Mouse (Mus musculus) gonadal fat pad, adult 2 months (tissue): Measurements from ENCODE around the gene Yes1. TPM values are rescaled to one million over a fixed set of nuclear protein-coding genes. Genes with fewer than 3 reads are reported as not detected.
"Not testable (repeated sequence)": the region's sequence is repeated elsewhere in the genome, so short reads cannot be mapped to it uniquely, and the experiment has no call there.

Source experiments
- DNase-seq: peaks from one replicate; pipeline ENCODE4 v3.0.0-alpha.2; 2012; ENCODE audit warnings: low read depth
- polyA plus RNA-seq: library from polyadenylated mRNA; depleted of rRNA; stranded (reverse); fragments of >200 nt; gene quantifications from 2 replicates; pipeline ENCODE4 v1.2.3, GENCODE M21; 2012; rRNA removed

The Yes1 gene
- polyA plus RNA-seq, 1 experiment: 2.3 TPM

GRCm38 (mm10) chr5:32706226-32706780 is 95.3 kb downstream of the Yes1 start:
- no peak for DNase-seq

DNA sequence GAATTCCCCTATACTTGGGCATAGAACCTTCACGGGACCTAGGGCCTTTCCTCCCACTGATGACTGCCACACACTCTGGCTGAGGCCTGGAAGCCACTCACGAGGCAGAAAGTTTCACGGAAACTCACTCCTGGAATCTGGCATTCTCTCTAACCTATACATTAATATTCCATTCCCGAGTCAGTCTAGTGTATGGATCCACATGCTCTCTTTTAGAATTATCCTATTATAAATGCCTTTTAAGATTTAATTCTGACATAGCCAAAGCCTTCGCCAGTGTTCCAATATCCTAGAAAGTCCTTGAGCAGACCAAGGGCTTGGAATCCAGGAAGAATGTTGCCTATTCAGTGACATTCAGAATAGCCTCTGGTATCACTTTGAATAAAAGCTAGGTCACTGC is 100.5 kb downstream of the Yes1 start:
- DNase-seq: no peak

DNA sequence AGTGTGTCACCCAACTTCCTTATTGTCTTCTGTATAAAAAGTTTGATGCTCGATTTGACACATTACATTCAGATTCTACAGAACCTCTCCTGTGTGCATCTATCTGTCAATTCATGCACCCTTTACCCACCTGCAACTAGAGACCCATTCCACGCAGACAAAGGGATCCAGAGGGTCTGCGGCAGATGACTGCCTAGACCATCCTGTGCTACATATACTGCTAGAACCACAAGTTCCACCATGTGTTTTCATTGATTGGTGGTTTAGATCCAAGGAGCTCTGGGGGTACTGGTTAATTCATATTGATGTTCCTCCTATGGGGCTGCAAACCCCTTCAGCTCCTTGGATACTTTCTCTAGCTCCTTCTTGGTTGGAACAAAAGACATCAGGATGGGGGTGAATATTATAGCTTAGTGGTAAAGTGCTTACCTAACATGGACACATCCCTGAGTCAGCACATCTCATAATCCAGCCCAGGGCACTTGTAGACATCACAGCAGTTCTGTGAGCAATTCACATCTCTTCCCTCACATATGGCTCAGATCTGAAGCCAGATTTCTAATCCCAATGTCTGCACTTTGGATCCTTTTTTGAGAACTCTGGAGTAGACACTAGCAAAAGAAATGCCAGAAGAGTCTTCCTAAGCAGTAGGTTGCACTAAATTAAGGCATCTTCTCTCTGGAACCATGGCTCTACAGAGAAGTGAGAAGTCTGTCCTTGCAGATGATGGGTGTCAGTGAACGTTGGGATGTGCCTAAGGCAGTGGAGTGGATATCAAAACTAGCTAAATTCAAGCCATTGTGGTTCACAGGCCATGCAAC is 101.5 kb downstream of the Yes1 start:
- DNase-seq: no peak

- DNase-seq: no peak
Observed at GRCm38 (mm10) chr5:32713042-32713702, 102.2 kb downstream of the Yes1 start.

- DNase-seq: peak; percentile 98
Observed at GRCm38 (mm10) chr5:32713703-32714467, 102.9 kb downstream of the Yes1 start.

DNA sequence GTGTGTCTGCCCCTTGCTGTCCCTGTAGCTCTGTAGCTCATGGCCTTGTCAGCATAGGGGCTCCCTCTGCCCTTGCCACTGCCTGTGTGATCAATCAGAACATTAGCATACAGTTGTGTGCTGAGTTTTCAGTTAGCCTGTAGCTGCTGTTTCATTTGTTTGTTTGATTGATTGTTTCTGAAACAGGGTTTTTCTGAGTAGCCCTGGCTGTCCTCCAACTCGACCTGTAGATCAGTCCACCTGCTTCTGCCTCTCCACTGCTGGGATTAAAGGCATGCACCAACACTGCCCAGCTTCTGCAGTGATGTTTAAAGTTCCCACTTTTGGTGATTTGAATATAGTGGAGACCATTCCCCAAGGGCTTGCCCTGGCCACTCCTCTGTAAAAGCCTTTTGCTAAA is 106.8 kb downstream of the Yes1 start:
- DNase-seq: no peak

- no peak for DNase-seq
Observed at GRCm38 (mm10) chr5:32718916-32719315, 107.9 kb downstream of the Yes1 start.

DNA sequence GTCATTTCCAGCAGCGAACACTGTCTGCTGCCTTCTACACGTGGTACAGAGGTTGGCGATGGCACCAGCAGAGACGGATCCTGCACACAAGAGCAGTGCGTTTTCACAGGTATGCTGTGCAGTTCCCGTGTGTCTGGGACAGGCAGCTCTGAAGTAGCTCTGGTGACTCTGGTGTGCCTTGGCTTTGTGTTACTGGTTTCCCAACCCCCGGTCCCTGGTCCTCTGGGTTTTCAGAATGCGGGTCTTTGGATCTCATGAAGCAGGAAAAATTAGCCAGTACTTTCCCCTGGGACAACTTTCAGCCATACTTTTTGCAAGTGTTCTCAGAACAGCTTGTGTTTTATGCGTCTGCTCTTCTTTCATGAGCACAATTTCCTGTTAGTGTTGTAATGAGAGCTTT is 109.4 kb downstream of the Yes1 start:
- no peak for DNase-seq

DNA sequence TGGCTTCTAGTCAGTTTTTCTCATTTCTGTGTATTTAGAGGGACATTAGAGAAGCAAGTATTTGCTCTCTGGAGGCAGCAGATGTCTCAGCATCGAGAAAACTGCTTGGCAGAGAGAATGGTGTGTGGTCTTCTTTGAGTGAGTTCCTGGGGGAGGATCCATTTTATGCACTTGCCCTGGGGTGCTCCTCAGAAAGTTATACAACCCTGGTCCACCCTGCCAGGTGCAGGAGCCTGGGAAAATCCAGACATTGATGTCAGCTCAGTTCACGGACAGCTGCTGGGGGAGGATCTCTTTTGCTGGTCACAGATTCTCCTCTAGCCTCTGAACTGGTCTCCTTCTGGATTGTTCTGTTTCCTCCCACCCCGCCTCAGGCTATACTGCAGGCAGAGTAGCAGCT is 110.3 kb downstream of the Yes1 start:
- DNase-seq: no peak

GRCm38 (mm10) chr5:32722263-32722662 is 111.3 kb downstream of the Yes1 start:
- DNase-seq: no peak

DNA sequence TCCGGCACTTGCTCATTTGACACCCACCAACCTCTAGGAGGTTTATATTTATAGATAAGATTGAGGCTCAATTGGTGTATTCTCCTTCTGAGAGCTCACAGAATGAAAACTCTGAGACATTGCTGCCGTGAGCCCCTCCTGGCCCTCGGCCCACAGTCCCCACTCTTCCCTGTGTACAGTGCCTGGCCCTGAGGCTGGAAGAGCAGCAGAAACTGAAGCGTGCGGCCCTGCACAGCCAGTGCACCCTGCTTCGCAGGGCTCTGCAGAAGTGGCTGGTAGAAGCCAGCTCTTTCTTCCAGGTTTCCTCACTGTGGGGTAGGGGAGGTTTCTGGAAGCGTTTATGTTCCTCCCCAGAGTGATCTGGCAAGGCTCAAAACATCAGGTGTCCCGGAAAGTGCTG is 111.7 kb downstream of the Yes1 start:
- DNase-seq: not testable (repeated sequence)

DNA sequence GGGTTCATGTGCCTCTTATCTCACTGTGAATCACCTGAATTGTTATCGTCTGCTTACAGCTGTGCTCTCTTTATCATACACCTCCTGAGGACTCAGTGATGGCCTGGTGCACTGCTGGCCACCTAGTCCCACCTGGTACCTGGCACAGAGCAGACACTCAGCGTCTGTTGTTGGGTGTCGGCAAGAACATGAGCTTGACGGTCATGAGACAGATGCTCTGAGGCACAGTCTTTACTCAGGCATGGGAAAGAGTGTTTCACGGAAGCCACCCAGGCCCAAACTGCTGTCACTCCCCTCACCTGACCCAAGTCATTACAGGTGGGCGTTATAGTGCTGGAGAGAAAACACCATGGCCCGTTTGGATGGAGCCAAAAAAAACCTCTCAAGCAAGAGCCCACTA is 113.0 kb downstream of the Yes1 start:
- no peak for DNase-seq

- DNase-seq: not testable (repeated sequence)
Observed at GRCm38 (mm10) chr5:32725397-32725796, 114.4 kb downstream of the Yes1 start.

GRCm38 (mm10) chr5:32728300-32728699 is 117.3 kb downstream of the Yes1 start:
- DNase-seq: no peak

DNA sequence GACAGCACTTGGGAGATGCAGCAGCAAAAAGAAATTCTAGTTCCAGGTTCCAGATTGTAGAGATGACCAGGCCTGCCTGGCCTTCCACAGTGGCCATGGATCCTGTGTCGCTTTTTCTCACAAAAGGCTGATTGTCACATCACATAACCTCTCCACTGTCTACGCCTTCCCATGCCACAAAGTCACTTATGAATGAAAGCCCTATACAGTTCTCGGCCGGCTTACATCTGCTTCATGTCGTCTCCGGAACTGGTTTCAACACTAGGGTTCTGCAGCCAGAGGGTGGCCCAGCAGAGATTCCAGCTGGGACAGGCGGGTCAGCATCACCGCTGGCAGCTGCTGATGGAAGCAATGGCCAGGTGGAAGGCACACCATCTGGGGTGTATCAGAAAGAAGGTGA is 117.9 kb downstream of the Yes1 start:
- DNase-seq: no peak

- not testable (repeated sequence) for DNase-seq
Observed at GRCm38 (mm10) chr5:32733892-32734291, 122.9 kb downstream of the Yes1 start.

- no peak for DNase-seq
Observed at GRCm38 (mm10) chr5:32735779-32736178, 124.8 kb downstream of the Yes1 start.

Other genes with a start within 250 kb of the Yes1 start
- 33.8 and 46.0 TPM in 2 replicates for gene Ppp1cb, start 152.3 kb upstream of the Yes1 start, polyA plus RNA-seq
- gene Pisd, start 174.5 kb downstream of the Yes1 start, polyA plus RNA-seq: 119 and 140 TPM in 2 replicates
- 7.6 and 8.1 TPM in 2 replicates for gene Gm20671, start 215.9 kb downstream of the Yes1 start, polyA plus RNA-seq
- gene Prr14l, start 243.1 kb downstream of the Yes1 start, polyA plus RNA-seq: 12.0 and 13.9 TPM in 2 replicates